Mouse (Mus musculus): Measurements from ENCODE around the gene Ndrg3. TPM values are rescaled to one million over a fixed set of nuclear protein-coding genes. Genes with fewer than 3 reads are reported as not detected.
"Not testable (repeated sequence)": the region's sequence is repeated elsewhere in the genome, so short reads cannot be mapped to it uniquely, and the experiment has no call there.

Gene Ndrg3
- total RNA-seq, 2 experiments from 2014 or later: 449 TPM

- peak; percentile 54 to 81 for DNase-seq (ENCODE audit: extremely low spot score in 1 of 2, low spot score in 1 of 2)
These were observed 86.7 kb downstream of the Ndrg3 start for GRCm38 (mm10) chr2:156904976-156905717.

DNA sequence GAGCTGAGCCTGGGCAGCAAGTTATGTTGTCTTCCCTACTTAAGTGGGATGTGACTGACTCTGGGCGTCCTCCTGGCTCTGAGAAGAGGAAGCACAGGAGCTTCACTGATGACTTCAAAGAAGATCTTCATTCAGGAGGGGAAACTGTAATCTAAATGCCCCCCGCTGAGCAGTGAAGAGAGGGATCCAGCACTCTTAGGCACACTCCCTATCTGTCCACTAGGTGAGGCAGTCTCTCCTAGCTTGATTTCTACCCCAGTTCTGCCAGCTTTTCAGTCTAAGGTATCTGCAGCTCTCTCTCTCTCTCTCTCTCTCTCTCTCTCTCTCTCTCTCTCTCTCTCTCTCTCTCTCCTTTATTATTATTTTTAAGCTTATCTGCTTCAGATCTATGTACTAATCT is 88.5 kb downstream of the Ndrg3 start:
- no peak for DNase-seq (ENCODE audit: extremely low spot score in 1 of 2, low spot score in 1 of 2)

- not testable (repeated sequence) for DNase-seq (ENCODE audit: extremely low spot score in 1 of 2, low spot score in 1 of 2)
These were observed 89.4 kb downstream of the Ndrg3 start for GRCm38 (mm10) chr2:156902411-156902810.

DNA sequence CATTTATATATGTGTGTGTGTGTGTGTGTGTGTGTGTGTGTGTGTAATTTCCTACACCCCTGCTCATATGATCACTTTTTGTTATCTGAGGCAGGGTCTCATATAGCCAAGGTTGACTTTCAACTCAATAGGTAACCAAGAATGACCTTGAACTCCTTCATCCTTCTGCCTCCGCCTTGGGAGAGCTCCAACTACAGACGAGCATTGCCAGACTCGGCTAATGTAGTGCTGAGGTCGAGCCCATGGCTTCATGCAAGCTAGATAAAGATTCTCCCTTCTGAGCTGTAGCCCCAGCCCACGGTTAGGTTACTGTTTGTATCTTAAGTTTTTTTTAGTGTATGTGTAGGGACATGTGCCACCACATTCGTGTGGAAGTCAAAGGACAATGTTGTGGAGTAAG is 90.0 kb downstream of the Ndrg3 start:
- DNase-seq (ENCODE audit: extremely low spot score in 1 of 2, low spot score in 1 of 2): no peak

GRCm38 (mm10) chr2:156901344-156901743 is 90.5 kb downstream of the Ndrg3 start:
- no peak for DNase-seq (ENCODE audit: extremely low spot score in 1 of 2, low spot score in 1 of 2)

GRCm38 (mm10) chr2:156899184-156899583 is 92.7 kb downstream of the Ndrg3 start:
- DNase-seq (ENCODE audit: extremely low spot score in 1 of 2, low spot score in 1 of 2): no peak

GRCm38 (mm10) chr2:156898374-156898773 is 93.5 kb downstream of the Ndrg3 start:
- no peak for DNase-seq (ENCODE audit: extremely low spot score in 1 of 2, low spot score in 1 of 2)

- DNase-seq (ENCODE audit: extremely low spot score in 1 of 2, low spot score in 1 of 2): no peak
These were observed 94.8 kb downstream of the Ndrg3 start for GRCm38 (mm10) chr2:156897034-156897433.

GRCm38 (mm10) chr2:156896384-156896914 is 95.4 kb downstream of the Ndrg3 start:
- DNase-seq (ENCODE audit: extremely low spot score in 1 of 2, low spot score in 1 of 2): no peak

GRCm38 (mm10) chr2:156894496-156895265 is 97.2 kb downstream of the Ndrg3 start:
- no peak for DNase-seq (ENCODE audit: extremely low spot score in 1 of 2, low spot score in 1 of 2)

DNA sequence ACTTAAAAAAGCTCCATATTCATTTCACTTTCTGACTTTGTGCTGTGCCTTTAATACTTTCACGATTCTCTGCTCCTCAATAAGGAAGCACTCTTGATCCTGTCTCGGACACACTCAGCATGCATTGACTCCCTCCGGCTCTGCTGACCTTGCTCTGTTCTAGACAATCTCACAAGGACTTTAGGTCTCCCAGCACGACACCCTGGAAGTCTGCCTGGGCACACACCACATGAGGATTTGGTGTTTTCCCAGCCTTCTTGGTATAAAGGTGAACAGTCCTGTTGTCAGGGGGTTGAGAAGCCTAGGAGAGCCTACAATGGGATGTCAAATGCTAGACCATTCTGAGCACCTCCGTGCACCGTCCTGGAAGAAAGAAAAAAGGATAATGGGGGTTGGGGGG is 99.0 kb downstream of the Ndrg3 start:
- DNase-seq (ENCODE audit: extremely low spot score in 1 of 2, low spot score in 1 of 2): no peak

DNA sequence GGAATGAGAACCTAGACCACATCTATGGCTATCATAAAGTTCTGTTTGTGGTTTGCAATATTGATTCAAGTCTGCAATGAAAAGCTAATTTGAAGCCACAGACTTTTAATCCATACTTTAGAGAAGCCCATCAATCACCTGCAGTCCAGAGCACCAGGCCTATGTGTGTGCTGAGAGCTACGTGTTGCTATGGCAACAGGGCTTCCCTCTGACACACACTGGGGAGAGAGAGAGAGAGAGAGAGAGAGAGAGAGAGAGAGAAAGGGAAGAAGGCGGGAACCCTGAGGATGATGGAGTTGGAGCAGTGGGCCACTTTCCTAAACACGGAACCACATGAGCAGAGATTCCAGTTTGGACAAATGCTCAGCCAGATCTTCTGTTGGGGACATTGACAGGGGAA is 99.6 kb downstream of the Ndrg3 start:
- no peak for DNase-seq (ENCODE audit: extremely low spot score in 1 of 2, low spot score in 1 of 2)

DNA sequence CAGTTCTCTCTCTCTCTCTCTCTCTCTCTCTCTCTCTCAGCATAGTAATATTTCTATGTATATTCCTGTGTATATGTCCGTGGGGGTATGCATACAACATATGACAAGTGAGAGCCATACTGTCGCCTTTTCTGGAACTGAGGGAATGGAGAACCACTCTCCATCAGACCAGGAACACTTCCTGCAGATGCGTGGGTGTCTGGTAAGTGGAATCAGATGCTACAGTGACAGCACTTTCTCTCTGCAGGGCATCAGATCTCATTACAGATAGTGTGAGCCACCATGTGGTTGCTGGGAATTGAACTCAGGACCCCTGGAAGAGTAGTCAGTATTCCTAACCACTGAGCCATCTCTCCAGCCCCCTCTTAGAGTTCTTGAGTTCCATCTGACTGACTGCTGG is 103.4 kb downstream of the Ndrg3 start:
- DNase-seq (ENCODE audit: extremely low spot score in 1 of 2, low spot score in 1 of 2): no peak

- no peak for DNase-seq (ENCODE audit: extremely low spot score in 1 of 2, low spot score in 1 of 2)
These were observed 104.8 kb downstream of the Ndrg3 start, which contains the start of gene Sla2 for GRCm38 (mm10) chr2:156887017-156887416. Gene Sla2 (minus strand): TSS chr2:156887192.

DNA sequence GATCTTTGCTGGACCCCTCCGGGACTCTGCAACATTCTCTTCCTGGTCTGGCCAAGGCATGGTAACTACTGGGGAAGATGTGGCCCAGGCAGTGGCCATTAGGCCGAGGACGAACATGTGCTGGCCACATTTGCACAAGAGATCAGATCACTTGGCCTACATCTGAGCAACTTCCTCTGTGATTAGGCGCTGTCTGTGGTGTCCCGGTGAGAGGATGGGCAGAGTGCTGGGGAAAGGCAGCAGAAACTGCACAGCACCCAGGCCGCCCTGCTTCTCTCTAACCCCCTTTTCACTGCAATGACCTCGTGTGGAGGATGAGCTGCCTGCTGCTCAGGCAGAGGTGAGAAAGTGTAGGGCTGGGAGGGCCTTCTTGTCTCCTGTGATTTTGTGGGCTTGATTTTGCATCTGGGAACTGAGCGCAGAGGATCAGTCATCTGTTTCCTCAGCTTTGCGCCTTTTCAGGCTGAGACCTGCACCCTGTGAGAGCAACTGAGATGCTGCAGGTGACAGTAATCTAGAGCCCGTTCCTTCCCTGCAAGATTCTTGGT is 105.7 kb downstream of the Ndrg3 start:
- DNase-seq (ENCODE audit: extremely low spot score in 1 of 2, low spot score in 1 of 2): no peak

- DNase-seq (ENCODE audit: extremely low spot score in 1 of 2, low spot score in 1 of 2): not testable (repeated sequence)
These were observed 106.2 kb downstream of the Ndrg3 start for GRCm38 (mm10) chr2:156885666-156886065.

- no peak for DNase-seq (ENCODE audit: extremely low spot score in 1 of 2, low spot score in 1 of 2)
These were observed 107.3 kb downstream of the Ndrg3 start for GRCm38 (mm10) chr2:156884396-156885211.

GRCm38 (mm10) chr2:156882431-156883001 is 109.3 kb downstream of the Ndrg3 start:
- DNase-seq (ENCODE audit: extremely low spot score in 1 of 2, low spot score in 1 of 2): no peak

GRCm38 (mm10) chr2:156879541-156879940 is 112.3 kb downstream of the Ndrg3 start:
- no peak for DNase-seq (ENCODE audit: extremely low spot score in 1 of 2, low spot score in 1 of 2)

DNA sequence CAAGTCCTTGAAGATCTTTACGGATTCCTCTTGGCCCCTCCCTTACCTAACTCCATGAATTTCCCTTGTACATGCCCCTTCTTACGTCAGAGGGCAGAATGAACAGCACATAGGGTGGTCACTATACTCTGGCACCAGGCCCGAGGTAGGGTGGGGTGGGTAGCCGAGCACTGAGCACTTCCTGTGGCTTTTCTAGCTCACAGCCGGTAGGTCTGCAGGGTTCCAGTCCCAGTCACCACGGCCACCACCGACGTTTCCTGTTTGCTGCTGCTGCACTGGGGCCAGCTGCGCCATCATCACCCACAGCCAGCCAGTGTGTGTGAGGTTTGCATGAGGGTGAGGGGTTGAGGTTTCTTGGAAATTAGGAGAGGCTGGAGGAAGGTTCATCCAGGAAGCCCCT is 114.1 kb downstream of the Ndrg3 start:
- no peak for DNase-seq (ENCODE audit: extremely low spot score in 1 of 2, low spot score in 1 of 2)

Measured in layer of hippocampus, postnatal 25 days (tissue).